Mouse (Mus musculus) neural tube, embryonic 13.5 days (tissue): ENCODE results near the gene Smarcb1. TPM values are rescaled to one million over a fixed set of nuclear protein-coding genes. Genes with fewer than 3 reads are reported as not detected.

Experiments
- ATAC-seq: fragments of 200-750 bp; cut with Nextera tagmentation; 2 replicates; pipeline ENCODE4 v1.8.0; 2017; ENCODE audit warnings: low read depth, mild to moderate bottlenecking, moderate TSS enrichment, moderate library complexity
- H3K27ac ChIP-seq: fragments of 300-500 bp; sonication (generic); replicated peaks from 2 replicates; pipeline ENCODE4 v1.5.1; 2015; ENCODE audit warnings: moderate library complexity, mild to moderate bottlenecking, inconsistent platforms
- H3K27me3 ChIP-seq: fragments of 300-500 bp; sonication (generic); 2 replicates; pipeline ENCODE4 v1.6.1; 2015; ENCODE audit warnings: mild to moderate bottlenecking, inconsistent platforms
- H3K36me3 ChIP-seq: fragments of 300-500 bp; sonication (generic); 2 replicates; pipeline ENCODE4 v1.6.1; 2015; ENCODE audit warnings: mild to moderate bottlenecking, inconsistent platforms
- H3K4me1 ChIP-seq: fragments of 300-500 bp; sonication (generic); replicated peaks from 2 replicates; pipeline ENCODE4 v1.6.1; 2015; ENCODE audit warnings: inconsistent platforms
- H3K4me2 ChIP-seq: fragments of 300-500 bp; sonication (generic); 2 replicates; pipeline ENCODE4 v1.6.1; 2015; ENCODE audit warnings: inconsistent platforms, mild to moderate bottlenecking, moderate library complexity
- H3K4me3 ChIP-seq: fragments of 300-500 bp; sonication (generic); 2 replicates; pipeline ENCODE4 v1.5.1; 2015; ENCODE audit warnings: mild to moderate bottlenecking, inconsistent platforms
- H3K9ac ChIP-seq: fragments of 300-500 bp; sonication (generic); 2 replicates; pipeline ENCODE4 v1.6.1; 2015; ENCODE audit warnings: moderate library complexity, mild to moderate bottlenecking, inconsistent platforms
- H3K9me3 ChIP-seq: fragments of 300-500 bp; sonication (generic); 2 replicates; pipeline ENCODE4 v1.6.1; 2016; ENCODE audit warnings: inconsistent platforms
- WGBS: fragments of 180-500 bp; shearing (Covaris S2); methylation state at CpG from one replicate; pipeline ENCODE4 v1.1.7; 2015; 5-methylcytosine and 5-hydroxymethylcytosine counted together
- polyA plus RNA-seq: library from polyadenylated mRNA; unstranded; fragments of >200 nt; fragmentation: Nextera tagmentation; extraction: Ambion mirVana; gene quantifications from 2 replicates; pipeline ENCODE4 v1.2.1, GENCODE M21; 2015

Gene Smarcb1
- polyA plus RNA-seq, 1 experiment from 2014 or later: 279 TPM

DNA sequence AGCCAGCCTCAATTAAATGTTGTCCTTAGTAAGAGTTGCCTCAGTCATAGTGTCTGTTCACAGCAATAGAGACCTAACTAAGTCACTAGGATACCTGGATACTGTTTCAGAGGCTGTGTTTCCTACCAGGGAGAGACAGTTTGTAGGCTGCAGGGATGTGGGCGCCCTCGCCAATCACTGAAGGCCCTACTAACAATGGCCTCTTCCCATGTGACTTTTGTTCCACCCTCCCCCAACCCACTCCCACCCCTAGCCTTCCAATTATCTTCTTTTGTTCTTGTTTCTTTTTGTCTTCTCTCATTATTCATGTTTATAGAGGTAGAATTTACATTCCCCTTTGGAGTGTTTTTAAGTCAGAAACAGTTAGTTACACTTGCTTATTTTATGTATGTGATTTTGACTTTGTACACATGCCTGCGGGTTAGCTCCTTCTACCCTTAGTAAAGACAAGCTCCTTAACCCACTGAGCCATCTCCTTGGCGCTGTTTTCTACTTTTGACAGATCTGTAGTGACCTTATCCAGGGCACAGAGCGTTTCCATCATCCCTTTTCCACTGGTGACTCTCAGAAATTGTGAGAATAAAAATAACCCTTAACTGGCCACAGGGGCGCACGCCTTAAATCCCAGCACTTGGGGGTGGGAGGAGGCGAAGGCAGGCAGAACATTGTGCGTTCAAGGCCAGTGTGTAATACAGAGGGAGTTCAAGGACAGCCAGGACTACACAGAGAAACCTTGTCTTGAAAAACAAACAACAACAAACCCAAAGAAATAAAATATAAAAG is 19.8 kb upstream of the Smarcb1 start:
- H3K4me3 ChIP-seq: no peak overlapping the region
- peaks cover 42% of the 10 kb centered on the region for H3K4me1 ChIP-seq
- no peaks in the 10 kb centered on the region for H3K9me3 ChIP-seq
- peaks cover 12% of the 10 kb centered on the region for H3K27me3 ChIP-seq
- no peak overlapping the region for H3K9ac ChIP-seq
- no peak for ATAC-seq
- no peak overlapping the region for H3K4me2 ChIP-seq
- 62% methylated on average over 9 of the region's 9 CpGs for WGBS
- no peaks in the 10 kb centered on the region for H3K36me3 ChIP-seq
- H3K27ac ChIP-seq: 0 out of 2 replicates have a peak overlapping the region, but pooled peaks have one; percentile 1

DNA sequence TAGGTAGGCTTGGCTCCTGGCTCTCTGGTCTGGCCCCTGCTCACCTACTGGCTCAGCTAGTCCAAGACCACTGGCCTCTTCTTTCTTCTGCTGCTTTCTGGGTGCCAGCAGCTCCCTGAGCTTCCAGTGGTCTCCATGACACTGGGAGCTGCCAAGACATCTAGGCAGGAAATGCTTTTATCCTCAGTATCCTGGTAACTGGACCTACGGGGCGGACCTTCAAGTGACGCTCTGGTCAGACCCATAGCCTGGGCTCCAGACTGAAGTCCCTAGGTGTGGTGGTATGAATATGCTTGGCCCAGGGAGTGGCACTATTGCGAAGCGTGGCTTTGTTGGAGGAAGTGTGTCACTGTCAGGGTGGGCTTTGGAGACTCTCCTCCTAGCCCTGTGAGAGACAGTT is 19.1 kb upstream of the Smarcb1 start, which contains the start of gene Gm867:
Gene Gm867 (minus strand): TSS at position 153 of the 400 bp plus-strand sequence.
- Histone ChIP-seq H3K27me3 (peaks cover 14% of the 10 kb centered on the region), H3K4me1 (peaks cover 50% of the 10 kb centered on the region), H3K9me3 (no peaks in the 10 kb centered on the region), H3K9ac (no peak within 1 kb of the TSS), H3K27ac (0 out of 2 replicates have a peak within 1 kb of the TSS, but pooled peaks have one; percentile 1), H3K4me2 (no peak within 1 kb of the TSS), H3K36me3 (no peaks in the 10 kb centered on the region), H3K4me3 (no peak within 1 kb of the TSS)
- WGBS: 91% methylated on average over 5 of the region's 5 CpGs
- no peak for ATAC-seq

DNA sequence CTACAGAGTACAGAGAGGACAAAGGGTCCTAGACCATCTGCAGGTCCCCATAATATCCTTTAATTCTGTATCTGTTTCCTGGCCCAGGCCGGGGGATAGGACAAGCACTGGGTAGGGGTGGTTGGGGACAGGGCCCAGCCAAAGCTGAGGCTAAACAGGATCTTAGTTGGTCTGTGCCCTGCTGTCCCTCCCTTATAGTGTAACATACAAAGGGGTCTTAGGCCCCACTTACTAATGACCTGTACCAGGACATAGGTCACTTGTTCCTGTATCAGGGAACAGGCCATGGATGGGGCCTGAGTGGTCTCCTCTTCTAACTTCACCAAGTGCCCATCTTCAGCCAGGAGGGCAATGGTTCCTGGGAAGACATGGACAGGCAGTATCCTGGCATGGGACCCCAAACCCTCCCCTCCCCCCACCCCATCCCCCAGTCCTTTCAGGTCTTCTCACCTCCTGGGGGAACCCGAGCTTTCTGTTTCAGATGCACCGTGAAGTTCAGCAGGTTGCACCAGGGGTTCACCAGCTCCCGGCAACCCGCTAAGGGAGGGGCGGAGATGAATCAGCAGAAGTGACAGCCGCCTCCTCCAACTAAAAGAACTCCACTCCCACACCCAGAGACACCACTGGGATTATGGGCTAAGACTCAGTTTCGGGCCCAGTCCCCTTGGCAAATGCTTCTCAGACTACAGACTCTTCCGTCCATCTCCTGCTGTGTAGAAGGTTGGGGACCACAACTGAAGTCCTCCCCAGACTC is 18.2 kb upstream of the Smarcb1 start:
- no peak for ATAC-seq
- Histone ChIP-seq H3K9me3 (no peaks in the 10 kb centered on the region), H3K4me1 (peaks cover 57% of the 10 kb centered on the region), H3K36me3 (no peaks in the 10 kb centered on the region), H3K4me3 (no peak overlapping the region), H3K27ac (no peak overlapping the region), H3K4me2 (no peak overlapping the region), H3K9ac (no peak overlapping the region), H3K27me3 (peaks cover 17% of the 10 kb centered on the region)
- 38% methylated on average over 9 of the region's 9 CpGs for WGBS

DNA sequence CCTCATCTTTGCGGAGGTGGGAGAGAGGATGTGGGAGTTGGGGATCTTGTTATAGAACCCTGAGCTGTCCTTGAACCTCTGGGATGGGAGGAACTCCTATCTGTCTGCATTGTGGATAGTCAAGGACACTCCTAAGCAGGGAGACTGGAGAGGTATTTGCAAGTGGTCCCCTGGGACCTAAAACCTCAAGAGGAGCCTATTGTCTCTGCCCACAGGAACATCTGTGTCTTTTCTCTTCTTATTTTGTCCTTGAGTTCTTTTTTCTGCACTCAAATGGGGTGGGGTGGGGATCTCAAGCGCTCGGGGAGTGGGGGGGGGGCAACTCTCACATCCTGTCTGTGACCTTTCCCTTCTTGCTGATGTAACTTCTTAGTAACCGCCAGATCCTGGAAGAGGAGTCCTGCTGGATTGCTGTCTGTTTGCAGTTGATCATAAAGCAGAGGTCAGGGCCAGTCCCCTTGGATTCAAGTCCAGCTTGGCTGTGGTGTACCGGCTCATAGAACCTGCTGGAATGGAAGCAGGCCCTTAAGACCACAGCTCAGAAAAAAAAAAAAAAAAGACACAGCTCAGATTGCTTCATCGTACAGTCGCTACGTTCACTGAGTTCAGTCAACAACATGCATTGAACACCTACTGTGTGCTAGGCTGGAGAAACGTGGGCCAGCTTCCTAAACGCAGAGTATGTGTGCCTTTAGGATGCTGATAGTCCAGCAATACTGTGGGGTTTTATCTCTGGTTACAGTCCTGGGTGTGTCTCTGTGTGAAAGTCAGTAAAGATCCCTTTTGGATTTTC is 16.6 kb upstream of the Smarcb1 start:
- ATAC-seq: no peak
- H3K4me3 ChIP-seq: no peak overlapping the region
- no peak overlapping the region for H3K27ac ChIP-seq
- no peak overlapping the region for H3K9ac ChIP-seq
- peaks cover 47% of the 10 kb centered on the region for H3K4me1 ChIP-seq
- WGBS: 53% methylated on average over 10 of the region's 10 CpGs
- no peaks in the 10 kb centered on the region for H3K36me3 ChIP-seq
- no peak overlapping the region for H3K4me2 ChIP-seq
- peaks cover 21% of the 10 kb centered on the region for H3K27me3 ChIP-seq
- no peaks in the 10 kb centered on the region for H3K9me3 ChIP-seq

DNA sequence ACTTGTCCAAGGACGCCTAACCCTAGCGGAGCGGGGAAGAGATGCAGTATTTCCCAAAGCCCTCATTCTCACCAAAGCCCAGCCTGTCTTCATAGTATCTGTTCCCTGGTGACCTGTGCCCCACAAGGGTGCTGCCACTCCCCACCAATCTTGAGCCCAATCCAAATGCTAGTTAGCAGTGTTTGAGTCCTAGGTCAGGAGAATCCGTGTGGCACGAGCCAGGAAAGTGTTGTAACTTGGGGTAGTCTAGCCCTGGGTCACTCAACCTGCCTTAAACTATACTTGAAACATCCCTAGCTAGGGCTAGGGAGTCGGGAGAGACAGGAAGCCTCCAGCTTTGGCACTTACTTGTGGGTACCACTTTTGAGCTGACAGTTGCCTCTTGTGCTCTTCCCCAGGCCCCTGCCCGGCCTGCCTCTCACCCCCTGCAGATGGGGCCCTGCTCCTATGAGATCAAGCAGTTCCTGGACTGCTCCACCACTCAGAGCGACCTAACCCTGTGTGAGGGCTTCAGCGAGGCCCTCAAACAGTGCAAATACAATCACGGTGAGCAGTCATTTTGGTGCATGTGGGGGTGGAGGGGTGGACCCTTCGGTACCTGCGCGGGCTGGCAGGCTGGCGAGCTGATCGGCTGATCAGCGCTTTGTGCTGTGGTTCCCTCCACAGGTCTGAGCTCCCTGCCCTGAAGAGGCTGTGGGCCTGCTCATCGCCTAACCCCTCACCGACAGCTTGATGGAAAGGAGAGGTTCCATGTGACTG is 15.7 kb upstream of the Smarcb1 start:
- Histone ChIP-seq H3K4me2 (peak overlapping the region; percentile 83), H3K27ac (no peak overlapping the region), H3K9ac (no peak overlapping the region), H3K9me3 (no peaks in the 10 kb centered on the region), H3K27me3 (peaks cover 26% of the 10 kb centered on the region), H3K4me3 (no peak overlapping the region; the same call in 1 of the 2 replicates), H3K4me1 (peaks cover 45% of the 10 kb centered on the region), H3K36me3 (no peaks in the 10 kb centered on the region)
- 35% methylated on average over 18 of the region's 18 CpGs for WGBS
- no peak for ATAC-seq

- H3K27me3 ChIP-seq: peaks cover 36% of the 10 kb centered on the region
- H3K9me3 ChIP-seq: no peaks in the 10 kb centered on the region
- H3K27ac ChIP-seq: peak within 1 kb of the TSS; percentile 66
- no peaks in the 10 kb centered on the region for H3K36me3 ChIP-seq
- peak within 1 kb of the TSS; percentile 58 for H3K4me3 ChIP-seq
- H3K4me1 ChIP-seq: peaks cover 54% of the 10 kb centered on the region
- peak; percentile 50 for ATAC-seq
- H3K9ac ChIP-seq: peak within 1 kb of the TSS; percentile 74
- 2% methylated on average over 50 of the region's 51 CpGs for WGBS
- H3K4me2 ChIP-seq: peak within 1 kb of the TSS; percentile 83
Measured at GRCm38 (mm10) chr10:75935680-75936541, 14.5 kb upstream of the Smarcb1 start, which contains the start of gene Mmp11. Gene Mmp11, minus strand, starts transcription at chr10:75936496.

DNA sequence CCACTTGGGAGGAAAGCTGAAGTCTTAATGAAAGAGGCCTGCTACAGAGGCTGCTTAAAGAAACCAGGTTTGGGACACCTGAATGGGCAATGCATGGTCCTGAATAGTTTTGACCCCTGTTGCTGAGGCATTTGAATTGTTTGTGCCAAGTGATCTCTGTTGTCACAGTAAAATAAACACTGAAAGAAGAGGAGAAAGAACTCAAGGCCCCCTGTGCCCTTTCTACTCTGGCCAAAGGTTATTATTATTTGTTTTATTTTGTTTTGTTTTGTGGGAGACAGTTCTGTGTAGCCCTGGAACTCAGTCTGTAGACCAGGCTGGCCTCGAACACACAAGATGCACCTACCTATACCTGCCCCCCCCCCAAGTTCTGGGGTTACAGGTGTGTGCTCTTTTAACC is 13.6 kb upstream of the Smarcb1 start:
- no peaks in the 10 kb centered on the region for H3K9me3 ChIP-seq
- H3K36me3 ChIP-seq: no peaks in the 10 kb centered on the region
- H3K4me1 ChIP-seq: peaks cover 50% of the 10 kb centered on the region
- peaks cover 38% of the 10 kb centered on the region for H3K27me3 ChIP-seq
- no peak for ATAC-seq
- 92% methylated on average over 1 of the region's 1 CpGs for WGBS
- peak overlapping the region; percentile 83 for H3K4me2 ChIP-seq
- H3K9ac ChIP-seq: peak overlapping the region; percentile 74
- H3K27ac ChIP-seq: no peak overlapping the region
- H3K4me3 ChIP-seq: peak overlapping the region; percentile 58; the same call in 1 of the 2 replicates

GRCm38 (mm10) chr10:75932891-75933290 is 11.5 kb upstream of the Smarcb1 start, which contains the start of gene Chchd10:
Gene Chchd10, plus strand, starts transcription at chr10:75933130.
- peak within 1 kb of the TSS; percentile 85 for H3K9ac ChIP-seq
- peak within 1 kb of the TSS; percentile 51 for H3K4me3 ChIP-seq
- no peak for ATAC-seq
- 23% methylated on average over 6 of the region's 6 CpGs for WGBS
- peaks cover 5% of the 10 kb centered on the region; the same call in 1 of the 2 replicates for H3K36me3 ChIP-seq
- peaks cover 36% of the 10 kb centered on the region for H3K27me3 ChIP-seq
- peaks cover 51% of the 10 kb centered on the region for H3K4me1 ChIP-seq
- H3K9me3 ChIP-seq: no peaks in the 10 kb centered on the region
- peak within 1 kb of the TSS; percentile 92 for H3K4me2 ChIP-seq
- H3K27ac ChIP-seq: peak within 1 kb of the TSS; percentile 59

- Histone ChIP-seq H3K4me3 (peak overlapping the region; percentile 51), H3K4me1 (peaks cover 44% of the 10 kb centered on the region), H3K27me3 (peaks cover 30% of the 10 kb centered on the region), H3K9me3 (no peaks in the 10 kb centered on the region), H3K36me3 (peaks cover 12% of the 10 kb centered on the region; the same call in 1 of the 2 replicates), H3K9ac (peak overlapping the region; percentile 85), H3K4me2 (peak overlapping the region; percentile 92), H3K27ac (peak overlapping the region; percentile 59)
- ATAC-seq: peak; percentile 42
- under 1% methylated on average over 33 of the region's 44 CpGs for WGBS
Measured at GRCm38 (mm10) chr10:75932081-75932678, 10.8 kb upstream of the Smarcb1 start.

DNA sequence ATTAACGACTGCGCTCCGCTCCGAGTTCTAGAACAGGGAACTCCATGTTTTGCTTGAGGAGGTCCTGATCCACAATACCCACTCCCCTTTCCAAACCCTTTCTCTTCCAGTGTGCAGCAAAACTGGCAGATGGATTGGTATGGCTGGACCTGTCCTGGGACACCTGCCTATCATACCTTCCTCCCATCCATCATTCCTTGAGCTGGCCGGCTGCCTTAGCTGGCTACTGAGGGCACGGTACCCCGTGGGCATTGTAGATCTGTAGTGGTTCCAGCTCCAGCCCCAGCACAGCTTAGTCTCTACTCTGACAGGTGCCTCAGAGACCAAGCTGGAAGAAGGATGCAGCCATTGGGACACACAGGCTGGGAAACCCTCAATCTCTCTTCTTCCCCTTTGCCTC is 9.9 kb upstream of the Smarcb1 start:
- no peak overlapping the region for H3K27ac ChIP-seq
- peaks cover 27% of the 10 kb centered on the region for H3K27me3 ChIP-seq
- WGBS: 25% methylated on average over 7 of the region's 7 CpGs
- H3K4me1 ChIP-seq: peaks cover 42% of the 10 kb centered on the region
- ATAC-seq: no peak
- peaks cover 19% of the 10 kb centered on the region; the same call in 1 of the 2 replicates for H3K36me3 ChIP-seq
- peak overlapping the region; percentile 51 for H3K4me3 ChIP-seq
- H3K4me2 ChIP-seq: peak overlapping the region; percentile 92
- no peaks in the 10 kb centered on the region for H3K9me3 ChIP-seq
- peak overlapping the region; percentile 85 for H3K9ac ChIP-seq
